Mouse (Mus musculus) right cerebral cortex, adult 18-20 months (tissue): ENCODE measurements around the gene Slc1a2.

ENCODE experiments used
- DNase-seq: peaks from one replicate; pipeline ENCODE4 v3.0.0; 2022; ENCODE audit warnings: mixed read lengths

Gene Slc1a2

DNA sequence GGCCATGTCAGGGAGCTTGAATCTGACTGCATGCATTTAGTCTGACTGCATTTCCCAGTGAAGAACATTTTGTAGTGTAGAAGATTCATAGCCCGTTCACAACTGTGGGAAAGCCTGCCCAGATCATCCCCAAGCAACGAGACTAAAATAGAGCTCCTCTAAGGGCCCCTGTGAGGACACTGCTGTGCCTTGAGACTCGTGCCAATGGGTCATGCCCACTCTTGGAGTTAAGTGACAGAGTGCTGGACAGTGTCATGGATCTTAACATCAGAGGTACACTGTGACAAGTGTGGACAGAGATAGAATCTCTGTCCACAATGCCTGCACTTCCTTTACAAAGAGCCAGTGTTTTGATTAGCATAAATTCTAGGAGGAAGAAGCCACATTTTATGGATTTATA lies 109.8 kb downstream of the Slc1a2 start:
- no peak for DNase-seq

DNA sequence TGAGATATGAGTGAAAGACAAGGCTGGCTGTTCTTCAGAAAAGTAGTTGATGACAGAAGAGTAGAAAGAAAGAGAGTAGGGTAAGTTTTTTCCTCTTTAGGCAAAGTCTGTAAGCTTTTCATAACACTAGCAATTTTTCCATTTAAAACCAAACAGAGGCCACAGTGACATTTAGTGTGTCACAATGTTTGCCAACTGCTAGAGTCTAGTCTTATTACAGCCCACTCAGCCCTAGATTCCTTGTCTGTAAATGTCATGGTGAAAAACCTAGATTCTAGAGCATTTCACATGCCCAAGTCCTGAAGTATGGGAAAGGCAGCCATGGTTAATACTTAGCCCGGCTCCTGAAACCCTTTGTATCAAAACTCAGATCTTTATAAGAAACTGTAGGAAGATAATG lies 112.8 kb downstream of the Slc1a2 start:
- DNase-seq = no peak

DNA sequence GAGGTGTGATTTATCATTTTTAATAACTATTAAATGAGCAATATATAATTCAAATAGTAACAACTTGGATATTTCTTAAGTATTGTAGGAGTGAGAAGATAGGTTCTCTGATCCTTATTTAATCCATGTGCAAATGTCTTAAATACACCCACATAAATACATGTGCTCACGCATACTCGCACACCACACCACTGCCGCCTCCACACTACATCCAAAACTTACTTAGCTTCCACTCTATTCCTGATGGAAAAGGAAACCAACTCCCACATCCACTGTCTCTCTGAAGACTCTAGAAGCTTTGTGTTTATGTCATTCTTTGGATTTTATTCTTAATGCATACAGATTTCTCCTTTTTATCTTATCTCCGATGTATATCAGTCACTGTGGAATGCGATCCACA lies 113.8 kb downstream of the Slc1a2 start:
- DNase-seq = peak; percentile 23

DNA sequence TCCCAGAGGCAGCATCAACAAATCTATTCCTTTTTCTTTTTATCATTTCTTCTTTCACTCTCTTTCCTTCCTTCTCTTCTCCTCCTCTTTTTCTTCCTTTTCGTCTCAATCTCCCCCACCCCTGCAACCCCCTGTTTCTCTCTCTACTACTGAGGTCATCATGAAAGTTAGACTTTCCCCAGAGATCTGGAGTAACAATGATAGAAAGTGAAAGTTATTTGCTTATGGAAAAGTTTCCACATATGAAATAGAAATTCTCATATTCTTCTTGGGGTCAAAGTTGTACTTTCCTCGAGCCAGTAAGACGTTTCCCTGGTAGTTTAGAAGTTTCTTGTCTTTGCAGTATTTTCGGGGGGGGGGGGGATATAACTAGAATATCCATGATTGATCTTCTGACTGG lies 116.2 kb downstream of the Slc1a2 start:
- no peak for DNase-seq

DNA sequence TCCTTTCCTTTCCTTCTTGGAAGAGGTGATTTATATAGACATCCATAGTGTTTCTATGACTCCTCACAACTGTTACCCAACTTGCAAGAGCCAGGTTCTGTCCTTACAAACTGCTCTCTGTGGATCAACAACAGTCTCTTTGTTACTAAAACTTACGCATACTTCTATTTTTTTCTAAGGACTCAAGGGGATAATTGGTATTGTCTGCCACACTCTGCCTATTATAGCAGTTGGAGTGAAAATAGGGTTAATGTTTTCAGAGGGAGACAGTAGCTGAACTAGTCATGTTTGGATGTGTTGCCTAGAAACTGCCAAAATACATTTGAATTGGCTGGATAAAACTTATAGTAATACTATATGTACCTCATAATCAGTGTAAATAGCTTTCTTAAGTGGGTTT lies 117.1 kb downstream of the Slc1a2 start:
- no peak for DNase-seq

DNA sequence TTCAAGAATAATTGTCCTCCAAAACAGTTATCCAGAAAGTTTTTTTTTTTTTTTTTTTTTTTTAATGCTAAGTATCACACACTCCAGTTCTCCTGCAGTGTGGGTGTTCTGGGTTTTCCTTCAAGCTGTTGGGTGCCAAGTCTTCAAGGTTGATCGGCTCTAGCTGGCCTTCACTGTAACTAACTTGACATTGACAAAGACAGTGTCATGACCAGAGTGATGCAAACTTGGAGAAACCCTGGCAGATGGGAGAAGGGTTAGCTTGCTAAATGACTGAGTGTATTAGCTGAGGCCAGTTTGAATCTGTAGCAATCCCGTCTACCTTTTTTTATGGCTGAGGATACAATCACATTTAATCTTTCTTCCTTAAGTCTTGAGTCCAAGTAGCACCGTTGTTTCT lies 119.7 kb downstream of the Slc1a2 start:
- no peak for DNase-seq

DNA sequence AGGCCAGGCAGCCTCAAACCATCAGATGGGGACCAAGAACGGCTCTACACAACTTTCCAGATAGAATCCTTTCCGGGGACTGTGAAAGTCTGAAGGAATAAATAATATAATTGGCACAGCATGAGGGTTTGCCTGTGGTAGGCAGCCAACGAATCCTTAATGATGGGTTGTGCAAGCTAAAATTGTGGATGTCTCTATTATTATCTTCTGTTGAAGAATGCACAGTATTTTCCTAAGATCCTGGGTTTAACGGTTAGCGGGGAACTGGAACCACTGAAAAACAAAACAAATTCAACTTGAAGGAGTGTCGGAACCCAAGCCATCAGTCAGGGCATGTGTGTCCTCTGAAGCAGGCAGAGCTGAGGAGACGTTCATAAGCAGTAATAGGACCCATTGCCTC lies 124.3 kb downstream of the Slc1a2 start:
- DNase-seq = no peak

DNA sequence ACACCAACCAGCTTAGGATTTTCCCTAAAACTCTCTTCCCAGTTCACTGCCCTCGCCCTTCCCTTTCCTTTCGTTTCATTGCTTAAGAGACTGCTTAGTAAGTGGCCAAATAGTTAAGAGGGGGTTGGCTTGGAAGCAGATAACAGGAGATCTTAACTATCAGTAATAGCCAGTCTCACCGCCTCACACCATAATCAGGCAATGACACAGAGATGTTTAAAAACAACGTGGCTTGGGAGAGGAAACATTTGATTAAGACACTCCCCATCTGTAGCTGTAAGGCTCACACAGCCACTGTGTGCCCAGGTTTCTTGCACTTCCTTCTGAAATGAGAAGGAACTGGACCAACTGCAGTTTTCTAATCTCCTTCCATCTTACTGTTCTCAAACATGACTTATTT lies 127.2 kb downstream of the Slc1a2 start:
- no peak for DNase-seq

DNA sequence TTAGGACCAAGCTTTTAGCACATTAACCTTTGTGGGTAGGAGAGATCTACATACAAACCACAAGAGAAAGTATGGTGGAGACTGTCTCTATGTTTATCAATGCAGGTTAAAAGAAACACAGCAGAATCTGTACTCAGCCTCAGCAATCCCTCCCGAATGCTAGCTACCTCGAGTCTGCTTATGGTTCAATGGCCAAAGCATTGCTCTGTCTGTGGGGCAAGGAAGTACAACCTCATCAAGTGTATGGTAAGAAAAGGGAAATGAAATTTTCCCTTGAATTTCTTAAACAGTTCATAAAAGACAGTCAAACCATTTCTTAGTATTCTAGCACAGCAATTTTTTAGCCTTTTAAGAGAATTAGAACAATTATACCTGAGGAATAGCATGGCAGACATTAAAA lies 133.2 kb downstream of the Slc1a2 start:
- no peak for DNase-seq

DNA sequence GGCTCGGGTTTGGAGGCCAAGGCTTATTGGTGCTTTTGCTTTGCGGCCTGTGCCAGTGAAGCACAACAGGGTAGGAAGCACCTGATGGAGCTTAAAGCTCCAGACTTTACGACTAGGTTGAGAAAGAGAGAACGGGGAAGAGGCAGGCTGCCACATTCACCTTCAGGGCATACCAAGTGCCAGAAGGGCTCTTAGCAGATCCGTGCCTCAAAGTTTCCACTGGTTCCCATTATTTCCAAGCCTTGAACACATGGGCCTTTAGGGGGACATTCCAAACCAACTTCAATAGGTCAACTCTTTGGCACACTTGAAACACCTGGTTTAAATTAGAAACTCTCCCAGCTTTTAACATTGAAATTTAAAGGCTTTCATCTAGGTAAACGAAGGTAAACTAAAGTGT lies 134.3 kb downstream of the Slc1a2 start:
- DNase-seq = no peak

DNA sequence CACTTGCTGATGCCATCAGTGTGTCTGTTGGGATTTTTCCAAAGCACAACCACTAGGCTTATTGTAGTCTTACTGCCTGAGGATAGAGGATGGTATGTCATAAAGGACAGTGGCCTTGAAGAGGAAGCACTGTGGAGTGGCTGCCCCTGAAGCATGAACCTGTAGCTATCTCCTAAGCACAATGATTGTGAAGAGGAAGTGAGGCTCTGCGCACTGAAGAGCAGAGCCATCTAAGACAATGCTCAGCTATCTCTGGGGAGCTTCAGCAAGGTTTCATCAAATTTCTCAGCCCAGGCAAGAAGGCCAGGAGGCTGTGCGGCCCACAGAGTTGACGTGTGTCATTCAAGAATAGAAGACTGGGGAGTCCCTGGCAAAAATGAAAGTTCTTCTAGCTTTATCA lies 136.6 kb downstream of the Slc1a2 start:
- no peak for DNase-seq

DNA sequence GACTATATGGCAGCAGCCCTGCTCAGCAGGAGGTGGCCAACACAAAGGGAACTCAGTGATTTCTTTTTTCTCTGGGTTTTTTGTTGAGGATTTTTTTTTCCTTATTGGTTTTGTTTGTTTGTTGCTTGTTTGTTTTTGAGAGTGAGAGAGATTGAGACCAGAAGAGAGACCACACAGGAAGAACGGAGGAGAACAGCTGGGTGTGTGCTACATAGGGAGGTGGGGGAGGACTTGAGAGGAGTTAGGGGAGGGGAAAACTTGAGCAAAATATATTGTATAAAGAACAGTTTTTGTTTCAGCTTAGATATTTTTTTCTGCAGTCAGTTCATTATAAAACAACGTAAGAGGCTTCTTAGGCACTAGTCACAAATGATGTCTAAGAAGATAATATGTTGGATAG lies 139.7 kb downstream of the Slc1a2 start:
- no peak for DNase-seq

DNA sequence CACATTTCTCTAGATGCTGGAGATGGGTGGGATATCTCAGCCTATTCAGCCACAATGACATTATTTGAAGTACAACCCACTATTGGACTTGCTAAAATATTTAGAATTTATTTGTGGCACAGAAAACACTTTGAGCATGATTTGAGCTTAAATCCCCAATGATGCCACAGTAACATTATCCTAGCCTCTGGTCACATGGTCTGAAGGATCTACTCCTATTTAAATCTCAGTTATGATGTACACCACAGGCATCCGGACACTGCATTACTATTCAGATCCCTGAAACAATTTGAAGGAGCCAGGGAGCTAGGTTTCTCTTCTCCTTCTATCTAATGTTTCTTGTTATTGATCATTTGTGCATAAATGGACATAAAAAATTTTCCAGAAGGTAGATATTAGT lies 143.4 kb downstream of the Slc1a2 start:
- DNase-seq = no peak

DNA sequence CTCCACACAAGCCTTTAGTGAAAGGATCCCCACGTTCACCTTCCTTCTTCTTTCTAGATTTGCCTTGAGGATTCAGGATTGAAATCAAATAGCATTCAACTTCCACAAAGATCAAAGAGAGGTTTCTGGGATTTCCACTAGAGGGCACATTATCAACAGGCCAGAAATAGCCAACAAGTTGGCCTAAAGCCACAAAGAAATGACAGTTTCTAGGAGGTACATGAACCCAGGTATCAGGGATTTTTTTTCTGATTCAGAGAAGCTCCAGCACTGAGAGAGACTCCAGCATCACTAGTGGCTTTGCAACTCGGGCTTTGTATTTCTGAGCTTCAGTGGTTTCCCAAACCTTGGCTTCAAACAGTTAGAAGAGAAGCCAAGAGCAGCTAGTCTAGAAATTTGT lies 145.7 kb downstream of the Slc1a2 start:
- DNase-seq = peak; percentile 18

DNA sequence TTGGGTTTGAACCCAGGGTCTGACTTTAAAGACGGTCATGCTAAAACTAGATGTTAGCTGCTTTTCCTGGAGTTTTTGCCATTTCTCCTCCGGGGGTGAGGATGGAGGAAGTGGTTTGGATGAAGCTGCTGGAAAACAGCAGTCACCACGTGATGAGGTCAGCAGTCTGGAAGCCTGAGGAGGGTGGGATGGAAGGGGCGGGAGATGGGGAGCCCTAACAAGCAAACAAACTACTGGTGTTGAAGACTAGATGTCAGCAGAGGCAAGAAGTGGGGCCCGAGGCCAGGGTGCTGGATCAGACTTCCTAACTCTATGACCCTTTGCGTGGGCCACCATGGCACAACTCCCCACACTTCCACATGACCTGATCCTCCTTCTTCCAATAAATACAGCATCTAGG lies 146.8 kb downstream of the Slc1a2 start:
- DNase-seq = no peak

DNA sequence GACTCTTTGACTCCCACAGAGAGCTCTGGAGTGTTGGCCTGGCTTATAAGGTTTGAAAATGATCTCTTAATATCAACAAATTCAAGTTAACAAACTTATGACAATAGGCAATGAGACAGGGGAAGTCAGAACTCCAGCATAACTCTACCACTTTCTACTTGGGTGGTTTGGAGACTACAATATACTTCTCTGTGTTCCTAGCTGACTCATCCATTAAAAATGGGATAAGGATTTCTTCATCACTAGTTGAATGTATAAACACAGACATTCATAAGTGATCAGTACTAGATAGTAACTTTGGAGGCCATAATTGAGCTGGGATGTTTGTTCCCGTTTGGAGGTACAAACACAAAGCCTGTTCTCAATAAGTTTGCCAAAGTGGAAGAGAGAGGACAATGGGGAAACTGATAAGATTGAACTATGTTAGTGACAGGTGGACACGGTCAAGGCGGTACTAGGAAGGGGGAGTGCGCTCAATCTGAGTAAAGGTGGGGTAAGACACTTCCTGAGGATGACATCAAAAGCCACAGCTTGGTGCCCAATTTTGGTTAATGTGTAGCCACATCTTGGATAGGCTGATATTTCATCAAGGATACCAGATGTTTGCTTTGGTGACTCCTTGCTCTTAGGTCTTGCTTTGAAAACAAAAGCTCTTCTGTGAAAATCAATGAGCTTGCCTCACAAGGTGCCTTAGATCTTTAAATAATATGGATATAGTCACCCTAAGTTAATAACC lies 147.5 kb downstream of the Slc1a2 start:
- DNase-seq = no peak

DNA sequence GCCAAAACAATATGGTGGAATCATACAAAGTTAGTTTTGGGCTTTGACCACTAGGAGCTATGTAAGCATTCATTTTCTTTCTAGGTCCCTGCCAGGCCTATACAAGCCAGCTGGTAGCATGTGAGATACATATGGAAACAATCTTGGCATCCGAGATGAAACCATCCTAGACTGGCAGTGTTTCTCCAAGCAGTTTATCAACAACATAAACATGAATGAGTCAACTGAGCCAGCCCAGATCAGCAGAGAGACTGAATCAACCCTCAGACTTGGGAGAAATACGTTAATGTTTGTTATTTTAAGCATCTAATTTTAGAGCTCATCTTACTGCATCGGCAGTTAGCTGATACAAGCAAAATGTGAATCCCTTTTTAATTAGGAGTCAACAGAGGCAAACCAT lies 149.2 kb downstream of the Slc1a2 start:
- no peak for DNase-seq

DNA sequence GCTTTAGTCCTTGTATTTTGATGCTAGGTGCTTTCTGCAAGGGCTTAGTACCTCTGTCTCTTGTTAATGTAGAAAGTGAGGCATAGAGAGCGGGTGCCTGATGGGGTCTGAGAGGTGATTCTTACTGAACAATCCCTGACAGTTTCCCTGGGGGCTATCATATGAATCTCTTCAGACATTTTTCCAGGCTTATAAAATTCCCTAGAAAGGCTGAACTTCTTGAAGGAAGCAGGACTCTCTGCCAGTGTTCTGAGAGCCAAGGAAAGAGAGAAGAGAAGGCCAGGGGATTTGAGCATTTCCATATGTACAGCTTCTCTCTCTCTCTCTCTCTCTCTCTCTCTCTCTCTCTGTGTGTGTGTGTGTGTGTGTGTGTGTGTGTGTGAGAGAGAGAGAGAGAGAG lies 151.0 kb downstream of the Slc1a2 start:
- no peak for DNase-seq

DNA sequence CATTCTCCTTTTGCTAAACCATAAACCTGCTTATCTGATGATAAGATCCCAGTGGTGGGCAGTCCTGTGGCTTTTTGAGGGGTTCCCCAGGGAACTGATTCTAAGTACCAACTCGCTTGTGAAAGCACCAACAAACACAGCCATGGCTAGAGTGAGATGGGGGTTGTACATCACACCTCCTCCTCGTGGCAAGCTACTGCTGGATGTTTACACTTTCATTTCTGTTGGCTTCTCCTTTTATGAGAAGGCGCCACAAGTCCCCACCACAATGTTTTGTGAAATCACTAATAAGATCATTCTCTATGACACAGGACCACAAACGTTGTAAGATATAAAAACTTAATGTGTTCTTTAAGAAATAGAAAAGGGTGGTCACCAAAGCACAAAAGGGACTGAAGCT lies 154.3 kb downstream of the Slc1a2 start:
- no peak for DNase-seq

DNA sequence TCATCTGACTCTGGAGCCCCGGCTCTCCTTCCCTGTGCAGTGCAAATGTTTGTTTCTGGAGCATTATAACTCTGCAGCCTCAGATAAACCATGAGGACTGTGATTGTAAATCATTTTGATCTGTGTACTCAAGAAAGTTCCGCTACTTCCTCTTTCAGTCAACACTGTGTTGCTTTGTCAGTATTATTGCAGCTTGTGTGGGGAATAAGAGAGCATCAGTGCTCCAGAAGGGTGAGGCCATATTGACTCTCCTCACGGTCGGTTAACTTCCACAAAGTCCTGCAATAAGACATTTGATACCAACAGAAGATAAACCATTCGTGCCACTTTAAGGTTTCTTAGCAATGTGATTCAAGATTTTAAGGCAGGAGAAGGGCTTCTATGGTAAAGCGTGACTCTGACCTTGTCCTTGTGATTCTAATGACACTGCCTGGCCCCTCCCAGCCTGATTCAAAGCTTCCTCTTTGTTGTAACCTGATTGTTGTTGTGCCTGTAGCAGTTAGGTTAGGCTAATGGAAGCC lies 156.9 kb downstream of the Slc1a2 start:
- no peak for DNase-seq

DNA sequence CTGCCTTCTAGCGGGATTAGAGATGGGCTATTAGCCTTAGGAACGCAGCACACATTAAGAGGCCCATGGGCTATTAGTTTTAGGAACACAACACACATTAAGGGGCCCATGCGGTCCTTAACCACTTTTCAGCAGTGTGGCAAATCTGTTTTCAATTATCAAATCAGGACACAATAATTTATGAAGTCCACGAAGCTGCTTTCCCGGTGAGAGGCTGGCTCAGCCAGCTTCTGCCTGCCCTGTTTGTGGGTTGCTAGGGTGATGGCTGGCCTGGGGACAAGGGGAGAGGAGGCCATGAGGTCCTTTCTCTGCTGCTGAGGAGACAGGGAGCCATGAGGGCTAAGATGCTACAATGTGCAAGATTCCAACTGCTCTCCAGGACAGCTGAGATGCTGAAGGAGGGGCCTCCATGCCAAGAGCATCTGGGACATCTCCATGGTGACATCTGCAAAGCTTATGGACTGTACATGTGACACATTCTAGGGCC lies 161.8 kb downstream of the Slc1a2 start:
- no peak for DNase-seq

DNA sequence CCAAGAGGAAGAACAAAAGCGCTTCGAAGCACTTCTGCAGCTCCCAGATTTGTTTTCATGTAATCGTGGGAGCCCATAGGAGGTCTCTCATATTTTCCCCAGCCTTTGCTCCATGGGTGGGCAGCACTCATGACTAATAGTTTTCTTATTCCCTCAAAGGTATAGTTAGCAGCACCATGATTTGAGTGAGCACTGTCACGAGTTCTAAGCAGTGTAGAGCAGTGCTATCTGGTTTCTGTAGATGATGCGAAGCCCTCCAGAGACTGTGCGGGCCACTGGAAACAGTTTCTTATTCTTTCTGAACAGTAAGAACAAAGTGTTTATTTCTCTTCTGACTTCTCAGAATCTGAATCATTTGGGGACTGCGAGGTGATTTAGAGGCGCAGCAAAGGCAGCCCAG lies 162.3 kb downstream of the Slc1a2 start:
- no peak for DNase-seq

DNA sequence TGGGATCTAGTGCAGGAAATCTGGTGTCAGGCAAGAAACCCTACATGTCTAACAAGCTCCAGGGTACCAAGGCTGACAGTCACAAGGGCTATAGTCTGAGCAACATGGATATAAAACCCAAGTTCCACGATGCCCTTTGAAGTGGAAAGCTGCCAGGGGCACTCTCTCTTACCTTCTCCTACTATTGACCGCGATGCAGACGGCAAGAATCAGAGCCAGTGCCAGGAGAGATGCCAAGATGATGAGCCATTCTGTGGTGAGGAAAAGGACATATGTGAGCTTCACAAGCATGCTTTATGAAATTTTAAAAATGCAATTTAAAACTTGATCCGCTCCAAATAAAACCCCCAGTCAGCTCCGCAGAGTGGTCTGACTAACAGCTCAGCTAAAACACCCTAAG lies 163.6 kb downstream of the Slc1a2 start:
- peak; percentile 26 for DNase-seq

DNA sequence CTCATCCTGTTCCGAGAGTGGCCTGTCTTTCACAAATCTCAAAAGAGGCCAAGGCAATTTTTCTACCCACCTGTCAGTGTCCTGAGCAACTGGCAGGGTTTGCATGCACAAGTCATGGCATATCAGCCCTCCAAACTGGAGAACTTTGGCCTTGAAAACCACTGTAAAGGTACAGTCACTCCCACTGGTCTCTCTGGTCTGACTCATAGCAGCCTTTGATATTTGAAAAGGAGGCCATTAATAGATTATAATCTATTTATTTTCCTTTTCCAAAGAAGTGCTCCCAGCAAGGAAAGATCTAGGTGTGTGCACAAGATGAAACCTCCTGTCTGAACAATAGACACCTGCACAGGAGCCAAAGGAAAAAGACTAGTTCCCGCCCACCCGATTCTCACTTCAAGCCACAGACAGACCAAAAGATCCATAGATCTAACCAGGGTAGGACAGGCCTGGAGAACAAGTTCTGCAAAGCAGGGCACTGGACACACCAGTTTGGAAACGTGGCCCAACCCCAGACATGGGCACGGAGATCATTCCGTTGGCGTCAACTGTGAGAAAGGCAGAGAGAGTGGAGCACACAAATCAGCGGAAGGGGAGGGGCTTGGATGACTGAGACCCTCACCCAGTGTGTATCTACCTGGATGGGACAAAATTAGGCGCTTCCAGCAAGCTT lies 167.6 kb downstream of the Slc1a2 start:
- DNase-seq = no peak

DNA sequence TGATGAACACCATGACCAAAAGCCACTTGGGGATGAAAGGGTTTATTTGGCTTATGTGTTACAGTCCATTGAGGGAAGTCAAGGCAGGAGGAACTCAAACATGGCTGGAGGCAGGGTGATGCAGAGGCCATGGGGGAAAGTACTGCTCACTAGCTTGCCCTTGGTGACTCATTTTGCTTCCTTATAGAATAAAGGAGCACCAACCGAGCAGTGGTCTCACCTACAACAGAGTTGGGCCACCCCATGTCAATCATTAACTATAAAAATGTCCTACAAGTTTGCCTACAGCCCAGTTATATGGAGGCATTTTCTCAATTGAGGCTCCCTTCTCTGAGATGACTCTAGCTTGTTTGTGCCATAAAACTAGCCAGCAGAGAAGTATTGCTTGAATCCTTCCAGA lies 169.4 kb downstream of the Slc1a2 start:
- DNase-seq = no peak
